Mouse (Mus musculus) brain, embryonic 18.5 days (tissue): Measurements from ENCODE around the gene Zfp808.
"Not testable (repeated sequence)": the region's sequence is repeated elsewhere in the genome, so short reads cannot be mapped to it uniquely, and the experiment has no call there.

ENCODE experiments used
- DNase-seq: peaks from one replicate; pipeline ENCODE4 v3.0.0-alpha.2; 2012; ENCODE audit warnings: low read depth, low spot score

The Zfp808 gene

DNA sequence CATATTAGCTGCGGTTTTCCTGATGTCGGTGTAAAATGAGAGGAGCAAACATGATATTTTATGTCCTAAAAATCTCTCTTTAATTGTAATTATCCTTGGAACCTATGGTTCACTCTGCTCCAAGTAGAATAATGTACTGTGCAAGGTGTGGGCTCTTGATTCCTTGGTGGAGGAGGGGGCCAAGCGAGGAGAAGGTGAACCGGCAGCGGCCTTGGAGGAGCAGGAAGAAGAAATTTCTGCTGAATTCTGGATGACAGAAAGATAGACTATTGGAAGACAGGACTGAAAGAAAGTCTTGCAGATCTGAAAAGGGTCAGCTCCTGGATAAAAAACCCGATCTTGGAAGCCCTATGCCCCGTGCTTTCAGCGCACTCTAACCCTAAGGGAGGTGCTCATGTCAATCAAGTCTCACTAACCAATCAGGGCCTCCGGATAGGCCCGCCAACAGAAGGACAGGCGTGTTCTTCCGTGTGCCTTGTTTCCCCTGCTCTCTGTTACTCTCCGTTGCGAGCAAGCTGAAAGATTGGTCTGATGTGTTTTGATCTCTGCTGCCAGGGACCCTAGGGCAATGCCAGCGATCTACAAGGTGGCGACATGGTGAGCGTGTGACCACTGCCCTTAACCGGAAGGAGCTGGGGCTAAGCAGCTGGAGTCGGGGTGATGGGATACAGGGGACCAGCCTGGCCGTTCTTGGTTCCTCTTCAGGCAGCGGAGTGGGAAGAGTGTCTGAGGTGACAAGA is at the start of gene Zfp808:
Gene Zfp808 (plus strand): TSS at position 455 of the 740 bp plus-strand sequence.
- DNase-seq: not testable (repeated sequence)

DNA sequence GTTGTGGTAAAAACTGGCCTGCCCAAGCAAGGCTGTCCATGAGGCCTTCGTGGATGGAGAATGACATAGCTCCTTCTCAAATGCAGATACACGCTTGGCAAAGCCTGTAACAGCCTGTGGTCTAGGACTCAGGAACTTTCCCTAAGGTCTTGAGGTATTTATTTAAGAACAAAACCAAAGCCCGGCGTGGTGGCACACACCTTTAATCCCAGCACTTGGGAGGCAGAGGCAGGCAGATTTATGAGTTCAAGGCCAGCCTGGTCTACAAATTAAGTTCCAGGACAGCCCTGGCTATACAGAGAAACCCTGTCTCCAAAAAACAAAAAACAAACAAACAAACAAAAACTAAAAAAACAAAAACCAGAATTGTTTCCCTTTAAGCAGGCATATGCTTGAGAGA is 30.9 kb upstream of the Zfp808 start:
- DNase-seq: not testable (repeated sequence)

- not testable (repeated sequence) for DNase-seq
Observed at GRCm38 (mm10) chr13:62099454-62099853, 30.2 kb upstream of the Zfp808 start.

DNA sequence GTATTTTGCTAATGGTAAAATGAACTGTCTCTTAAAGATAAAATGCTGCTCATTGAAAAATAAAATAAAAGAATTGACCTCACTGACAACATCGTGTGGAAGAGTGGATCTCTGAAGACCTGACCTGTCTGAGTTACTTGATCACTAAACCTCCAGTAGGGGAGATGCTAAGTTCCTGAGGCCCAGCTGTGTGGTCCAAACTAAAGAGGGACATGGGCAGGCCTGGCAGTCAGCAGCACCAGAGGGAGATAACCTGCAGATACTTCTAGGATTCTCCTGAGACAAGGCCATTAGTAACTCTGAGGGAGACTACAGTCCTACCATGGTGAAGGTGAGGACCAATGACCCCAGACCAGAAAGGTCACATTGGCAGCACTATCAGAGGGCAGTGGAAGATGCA is 27.3 kb upstream of the Zfp808 start:
- not testable (repeated sequence) for DNase-seq

DNA sequence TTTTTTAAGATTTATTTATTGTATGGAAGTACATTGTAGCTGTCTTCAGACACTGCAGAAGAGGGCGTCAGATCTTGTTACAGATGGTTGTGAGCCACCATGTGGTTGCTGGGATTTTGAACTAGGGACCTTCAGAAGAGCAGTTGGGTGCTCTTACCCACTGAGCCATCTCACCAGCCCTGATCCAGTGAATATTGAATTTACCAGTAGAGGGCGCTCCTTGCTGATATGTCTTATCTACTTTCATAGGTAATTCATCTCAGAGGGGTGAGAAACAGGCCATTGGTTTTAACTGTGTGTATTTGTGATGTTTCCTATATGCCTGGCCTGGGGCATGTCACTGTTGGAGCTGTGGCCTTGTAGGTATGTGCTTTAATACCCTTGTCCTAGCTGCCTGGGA is 13.8 kb upstream of the Zfp808 start:
- DNase-seq: not testable (repeated sequence)

DNA sequence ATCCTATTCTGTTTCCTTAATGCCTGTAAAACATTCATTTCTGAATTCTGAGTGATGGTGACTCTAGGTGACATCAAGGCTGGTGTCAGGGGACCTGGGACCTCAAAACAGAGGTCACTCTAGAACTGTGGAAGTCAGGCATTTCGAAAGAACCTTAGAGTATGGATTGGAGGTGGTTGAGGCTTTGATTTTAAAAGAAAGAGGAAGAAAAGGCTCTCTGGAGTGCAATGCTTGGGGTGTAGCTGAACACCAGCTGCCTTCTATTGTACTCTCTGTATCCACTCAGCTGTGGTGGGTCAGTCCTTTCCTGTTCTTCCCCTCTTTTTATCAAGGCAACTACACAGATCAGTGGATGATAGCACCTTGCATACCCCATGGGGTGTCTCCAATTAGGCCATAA is 8.1 kb upstream of the Zfp808 start:
- DNase-seq: not testable (repeated sequence)

- not testable (repeated sequence) for DNase-seq
Observed at GRCm38 (mm10) chr13:62181835-62182755, 52.4 kb downstream of the Zfp808 start.

- no peak for DNase-seq
Observed at GRCm38 (mm10) chr13:62245264-62245663, 115.6 kb downstream of the Zfp808 start.

DNA sequence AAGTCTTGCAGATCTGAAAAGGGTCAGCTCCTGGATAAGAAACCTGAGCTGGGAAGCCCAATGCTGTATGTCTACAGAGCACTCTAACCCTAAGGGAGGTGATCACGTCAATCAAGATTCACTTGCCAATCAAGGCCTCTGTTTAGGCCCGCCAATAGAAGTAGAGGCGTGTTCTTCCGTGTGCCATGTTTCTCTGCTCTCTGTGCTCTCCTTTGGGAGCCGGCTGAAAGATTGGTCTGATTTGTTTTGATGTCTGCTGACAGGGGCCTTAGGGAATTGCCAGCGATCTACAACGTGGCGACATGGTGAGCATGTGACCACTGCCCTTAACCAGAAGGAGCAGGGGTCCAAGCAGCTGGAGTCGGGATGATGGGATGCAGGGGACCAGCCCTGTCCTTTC is 125.5 kb downstream of the Zfp808 start:
- not testable (repeated sequence) for DNase-seq

- DNase-seq: no peak
Observed at GRCm38 (mm10) chr13:62263392-62263791, 133.7 kb downstream of the Zfp808 start.
